Mouse (Mus musculus) C2C12 (cell line): ENCODE data around the gene Mettl16. TPM values are rescaled to one million over a fixed set of nuclear protein-coding genes. Genes with fewer than 3 reads are reported as not detected.
A peak's percentile ranks its signal among the peaks of the same experiment; 100 is the strongest.

Experiments
- H3K27me3 ChIP-seq: one replicate; pipeline ENCODE4 v1.6.1; 2011; ENCODE audit not compliant: control insufficient read depth, insufficient read depth, insufficient read length
- H3K36me3 ChIP-seq: one replicate; pipeline ENCODE4 v1.6.1; 2011; ENCODE audit not compliant: control insufficient read depth, insufficient read depth
- H3K4me3 ChIP-seq: one replicate; pipeline ENCODE4 v1.5.1; 2011; ENCODE audit warnings: mild to moderate bottlenecking, control low read depth; ENCODE audit not compliant: poor library complexity, insufficient read depth, severe bottlenecking
- H3K79me2 ChIP-seq: one replicate; pipeline ENCODE4 v1.6.1; 2011; ENCODE audit not compliant: control insufficient read depth, insufficient read depth
- H3K79me3 ChIP-seq: one replicate; pipeline ENCODE4 v1.6.1; 2011; ENCODE audit warnings: low read depth, control low read depth
- H3ac ChIP-seq: one replicate; pipeline ENCODE3; 2011; ENCODE audit warnings: low read depth; ENCODE audit not compliant: control insufficient read depth, insufficient read length
- CEBPB ChIP-seq: IDR thresholded peaks from one replicate; pipeline ENCODE4 v1.6.1; 2011; ENCODE audit warnings: low read depth, mild to moderate bottlenecking, control low read depth, moderate library complexity
- CTCF ChIP-seq: IDR thresholded peaks from one replicate; pipeline ENCODE4 v1.5.1; 2011; ENCODE audit not compliant: control insufficient read depth, insufficient read depth, insufficient read length
- FOSL1 ChIP-seq: IDR thresholded peaks from one replicate; pipeline ENCODE4 v1.8.0; 2011; ENCODE audit warnings: mild to moderate bottlenecking, low read length; ENCODE audit not compliant: poor library complexity, insufficient read depth, severe bottlenecking
- MAX ChIP-seq: IDR thresholded peaks from one replicate; pipeline ENCODE4 v1.6.1; 2011; ENCODE audit warnings: mild to moderate bottlenecking, control low read depth
- MYOD1 ChIP-seq: IDR thresholded peaks from one replicate; pipeline ENCODE4 v1.6.1; 2011; ENCODE audit warnings: low read depth; ENCODE audit not compliant: control insufficient read depth, insufficient read length
- MYOG ChIP-seq: IDR thresholded peaks from one replicate; pipeline ENCODE4 v1.6.1; 2011; ENCODE audit not compliant: control insufficient read depth, insufficient read length; ENCODE audit errors: extremely low read depth
- USF1 ChIP-seq: IDR thresholded peaks from one replicate; pipeline ENCODE4 v1.6.1; 2011; ENCODE audit warnings: low read depth, mild to moderate bottlenecking, control low read depth, moderate library complexity
- microRNA-seq: library from miRNA; unstranded; fragments of <30 nt; microRNA quantifications from one replicate; pipeline ENCODE4, GENCODE M21; 2019; ENCODE audit warnings: borderline microRNAs expressed
- polyA plus RNA-seq: library from polyadenylated mRNA; unstranded; fragments of >200 nt; fragmentation: generic; extraction: Trizol; gene quantifications from one replicate; pipeline ENCODE4 v1.2.1, GENCODE M21; 2012; ENCODE audit warnings: missing spikeins

Mettl16 gene
- polyA plus RNA-seq, 1 experiment = 17.3 TPM

GRCm38 (mm10) chr11:74870544-74870943, 99.9 kb downstream of the Mettl16 start:
- no peaks in the 10 kb centered on the region for H3K79me2 ChIP-seq
- TF ChIP-seq CEBPB (no peak), USF1 (no peak), MYOG (no peak), FOSL1 (no peak), CTCF (no peak), MAX (no peak), MYOD1 (no peak)
- H3K79me3 ChIP-seq = no peaks in the 10 kb centered on the region
- no peak overlapping the region for H3ac ChIP-seq
- H3K36me3 ChIP-seq = no peaks in the 10 kb centered on the region
- H3K27me3 ChIP-seq = no peaks in the 10 kb centered on the region
- no peak overlapping the region for H3K4me3 ChIP-seq

- TF ChIP-seq CTCF (peak; percentile 48), MYOG (no peak), USF1 (no peak), CEBPB (no peak), MAX (no peak), MYOD1 (peak; percentile 70), FOSL1 (peak; percentile 58)
- Histone ChIP-seq H3K36me3 (no peaks in the 10 kb centered on the region), H3K79me3 (no peaks in the 10 kb centered on the region), H3K27me3 (no peaks in the 10 kb centered on the region), H3K4me3 (no peak overlapping the region), H3ac (no peak overlapping the region), H3K79me2 (peaks cover 2% of the 10 kb centered on the region)
Observed at GRCm38 (mm10) chr11:74870991-74871622, 100.5 kb downstream of the Mettl16 start.

DNA sequence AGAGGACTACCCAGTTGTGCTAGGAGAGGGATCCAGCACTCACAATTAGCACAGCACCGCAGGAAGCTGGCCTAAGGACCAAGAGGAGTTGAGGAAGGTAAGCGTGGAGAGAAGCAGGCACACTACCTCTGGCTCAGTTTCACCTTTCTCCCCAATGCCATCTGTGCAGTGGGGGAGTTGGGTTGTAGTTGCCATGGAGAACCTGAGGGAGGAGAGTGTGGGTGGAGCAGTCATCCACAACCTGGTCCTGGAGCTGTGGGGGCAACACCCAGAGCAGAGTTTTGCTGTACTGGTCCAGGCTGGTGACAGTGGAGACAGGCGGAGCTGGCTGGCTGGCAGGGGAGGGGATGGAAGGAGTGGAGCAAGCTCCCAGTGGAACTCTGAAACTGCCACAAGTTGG, 104.0 kb downstream of the Mettl16 start:
- Histone ChIP-seq H3K79me2 (peaks cover 5% of the 10 kb centered on the region), H3K4me3 (no peak overlapping the region), H3K27me3 (no peaks in the 10 kb centered on the region), H3ac (no peak overlapping the region), H3K79me3 (no peaks in the 10 kb centered on the region), H3K36me3 (no peaks in the 10 kb centered on the region)
- TF ChIP-seq MAX = no peak
- no peak for TF ChIP-seq USF1
- no peak for TF ChIP-seq CTCF
- TF ChIP-seq FOSL1 = no peak
- TF ChIP-seq MYOG = no peak
- TF ChIP-seq MYOD1 = no peak
- TF ChIP-seq CEBPB = no peak

GRCm38 (mm10) chr11:74876801-74877200, 106.2 kb downstream of the Mettl16 start:
- Histone ChIP-seq H3K4me3 (no peak overlapping the region), H3K79me2 (peaks cover 5% of the 10 kb centered on the region), H3K27me3 (no peaks in the 10 kb centered on the region), H3K79me3 (peaks cover 3% of the 10 kb centered on the region), H3ac (no peak overlapping the region), H3K36me3 (no peaks in the 10 kb centered on the region)
- TF ChIP-seq MYOD1 (no peak), CTCF (no peak), USF1 (no peak), MYOG (no peak), FOSL1 (no peak), CEBPB (no peak), MAX (no peak)

Small RNAs within 50 kb of the gene (microRNA-seq; reads per million reads assigned to microRNA genes)
- not detected for gene Mir6926

Other genes starting within 250 kb of the Mettl16 start
- gene Rap1gap2, start 159.9 kb upstream of the Mettl16 start, polyA plus RNA-seq = 1.4 TPM
- gene Ccdc92b, start 151.2 kb upstream of the Mettl16 start, polyA plus RNA-seq = 0.01 TPM
- gene Cluh, start 121.3 kb upstream of the Mettl16 start, polyA plus RNA-seq = 61.1 TPM
- 30.8 TPM for gene Pafah1b1, start 46.2 kb upstream of the Mettl16 start, polyA plus RNA-seq
- gene Mnt, start 60.1 kb downstream of the Mettl16 start, polyA plus RNA-seq = 7.5 TPM
- gene Sgsm2, start 126.2 kb downstream of the Mettl16 start, polyA plus RNA-seq = 7.8 TPM
- gene Tsr1, start 127.2 kb downstream of the Mettl16 start, polyA plus RNA-seq = 42.2 TPM
- gene Smg6, start 155.0 kb downstream of the Mettl16 start, polyA plus RNA-seq = 7.5 TPM
- 2.9 TPM for gene Srr, start 155.1 kb downstream of the Mettl16 start, polyA plus RNA-seq